Mouse (Mus musculus) brain, embryonic 14.5 days (tissue): Measurements from ENCODE around the gene 2300009A05Rik.

Source experiments
- CTCF ChIP-seq: fragments of 200-500 bp; IDR thresholded peaks from 2 replicates; pipeline ENCODE4 v1.5.1; 2012; ENCODE audit warnings: inconsistent platforms, mild to moderate bottlenecking, moderate library complexity, borderline replicate concordance; ENCODE audit not compliant: insufficient read depth, insufficient read length; ENCODE audit errors: extremely low read depth
- POLR2A ChIP-seq: fragments of 200-500 bp; IDR thresholded peaks from 2 replicates; pipeline ENCODE4 v1.6.1; 2012; ENCODE audit warnings: mild to moderate bottlenecking, inconsistent platforms, borderline replicate concordance; ENCODE audit not compliant: poor library complexity, insufficient read depth, insufficient read length, severe bottlenecking; ENCODE audit errors: extremely low read depth

DNA sequence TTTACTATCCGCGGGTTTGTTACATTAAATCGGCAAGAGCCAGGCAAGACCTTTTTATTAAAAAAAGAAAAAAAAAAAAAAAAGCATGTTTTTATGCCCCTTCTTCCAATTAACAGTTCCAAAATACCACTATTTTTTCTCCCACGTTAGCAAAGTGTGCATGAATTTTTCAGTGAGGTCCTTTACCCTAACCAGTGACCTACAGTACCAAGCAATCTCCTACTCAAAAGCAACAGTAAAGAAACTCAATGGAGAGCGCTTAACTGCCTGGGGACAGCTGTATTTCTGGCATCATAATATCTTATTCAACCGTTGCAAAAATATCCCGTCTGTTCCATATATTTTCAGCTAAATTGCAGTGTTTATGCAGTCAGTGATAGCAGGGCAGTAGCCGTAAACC, 20.9 kb downstream of the 2300009A05Rik start:
- TF ChIP-seq CTCF (no peak), POLR2A (no peak)
